Mouse (Mus musculus) heart, postnatal 0 days (tissue): ENCODE data around the gene Trim5.

Experiments used
- CTCF ChIP-seq: IDR thresholded peaks from 2 replicates; pipeline ENCODE4 v1.5.1; 2016; ENCODE audit warnings: antibody characterized with exemption, control low read depth, low read depth
- EP300 ChIP-seq: IDR thresholded peaks from 2 replicates; pipeline ENCODE4 v1.6.1; 2016; ENCODE audit warnings: antibody characterized with exemption, low read depth

GRCm38 (mm10) chr7:104240857-104241256 is 47.0 kb downstream of the Trim5 start:
- no peak for TF ChIP-seq EP300
- no peak for TF ChIP-seq CTCF
